Mouse (Mus musculus) kidney, embryonic 16.5 days (tissue): ENCODE data around the gene Xrcc1. TPM values are rescaled to one million over a fixed set of nuclear protein-coding genes. Genes with fewer than 3 reads are reported as not detected.

Experiments used
- ATAC-seq: fragments of 200-750 bp; cut with Nextera tagmentation; 2 replicates; pipeline ENCODE4 v1.8.0; 2017; ENCODE audit warnings: moderate TSS enrichment; ENCODE audit not compliant: low FRiP score, low TSS enrichment
- H3K27ac ChIP-seq: fragments of 300-500 bp; sonication (generic); 2 replicates; pipeline ENCODE4 v1.5.1; 2014; ENCODE audit warnings: low read length
- H3K27me3 ChIP-seq: fragments of 300-500 bp; sonication (generic); 2 replicates; pipeline ENCODE4 v1.6.1; 2014; ENCODE audit warnings: low read length, control low read depth, mixed read lengths; ENCODE audit not compliant: insufficient read depth
- H3K36me3 ChIP-seq: fragments of 300-500 bp; sonication (generic); 2 replicates; pipeline ENCODE4 v1.6.1; 2014; ENCODE audit warnings: low read length, control low read depth, mixed read lengths; ENCODE audit not compliant: insufficient read depth
- H3K4me1 ChIP-seq: fragments of 300-500 bp; sonication (generic); 2 replicates; pipeline ENCODE4 v1.6.1; 2014; ENCODE audit warnings: low read length, control low read depth, mixed read lengths; ENCODE audit not compliant: insufficient read depth
- H3K4me2 ChIP-seq: fragments of 300-500 bp; sonication (generic); replicated peaks from 2 replicates; pipeline ENCODE4 v1.6.1; 2014; ENCODE audit warnings: low read depth, low read length
- H3K4me3 ChIP-seq: fragments of 300-500 bp; sonication (generic); 2 replicates; pipeline ENCODE4 v1.5.1; 2014; ENCODE audit warnings: mild to moderate bottlenecking, low read length
- H3K9ac ChIP-seq: fragments of 300-500 bp; sonication (generic); replicated peaks from 2 replicates; pipeline ENCODE4 v1.6.1; 2014; ENCODE audit warnings: low read length
- H3K9me3 ChIP-seq: fragments of 300-500 bp; sonication (generic); 2 replicates; pipeline ENCODE4 v1.6.1; 2016; ENCODE audit warnings: low read length, control low read depth
- WGBS: fragments of 180-500 bp; shearing (Covaris S2); extraction: QIAGEN DNeasy Blood & Tissue Kit; methylation state at CpG from one replicate; pipeline ENCODE4 v1.1.7; 2014; 5-methylcytosine and 5-hydroxymethylcytosine counted together
- polyA plus RNA-seq: library from polyadenylated mRNA; unstranded; fragments of >200 nt; fragmentation: Nextera tagmentation; extraction: Ambion mirVana; gene quantifications from 2 replicates; pipeline ENCODE4 v1.2.1, GENCODE M21; 2015

Xrcc1 gene
- polyA plus RNA-seq, 1 experiment from 2014 or later: 159 TPM

GRCm38 (mm10) chr7:24524978-24525377 is 21.1 kb upstream of the Xrcc1 start:
- Histone ChIP-seq H3K4me3 (no peak overlapping the region), H3K4me1 (peaks cover 9% of the 10 kb centered on the region), H3K27me3 (no peaks in the 10 kb centered on the region), H3K9ac (no peak overlapping the region), H3K9me3 (no peaks in the 10 kb centered on the region), H3K4me2 (no peak overlapping the region), H3K36me3 (no peaks in the 10 kb centered on the region), H3K27ac (no peak overlapping the region)
- ATAC-seq: no peak
- 84% methylated on average over 6 of the region's 6 CpGs for WGBS

- Histone ChIP-seq H3K9me3 (no peaks in the 10 kb centered on the region), H3K9ac (no peak overlapping the region), H3K27ac (no peak overlapping the region), H3K27me3 (no peaks in the 10 kb centered on the region), H3K4me2 (no peak overlapping the region), H3K4me1 (peaks cover 9% of the 10 kb centered on the region), H3K36me3 (no peaks in the 10 kb centered on the region), H3K4me3 (no peak overlapping the region)
- 86% methylated on average over 12 of the region's 12 CpGs for WGBS
- no peak for ATAC-seq
These were observed 20.2 kb upstream of the Xrcc1 start for GRCm38 (mm10) chr7:24525686-24526420.

DNA sequence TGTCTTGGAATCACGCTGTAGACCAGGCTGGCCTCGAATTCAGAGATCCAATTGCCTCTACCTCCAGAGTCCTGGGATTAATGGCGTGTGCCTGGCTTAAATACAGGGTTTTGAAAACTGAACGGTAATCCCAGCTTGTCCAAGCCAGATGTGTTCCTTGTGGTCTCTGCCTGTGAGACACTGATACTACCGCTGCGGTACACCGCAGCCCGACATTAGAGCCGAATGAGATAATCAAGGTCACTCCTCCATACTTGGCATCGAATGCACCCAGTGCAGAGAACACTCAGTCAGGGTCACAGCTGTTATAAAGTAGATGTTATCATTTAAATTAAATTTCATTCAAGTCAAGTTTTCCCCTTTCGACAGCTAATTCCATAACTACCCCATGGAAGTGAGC is 17.2 kb upstream of the Xrcc1 start:
- H3K27me3 ChIP-seq: no peaks in the 10 kb centered on the region
- H3K9ac ChIP-seq: no peak overlapping the region
- peaks cover 20% of the 10 kb centered on the region for H3K4me1 ChIP-seq
- no peaks in the 10 kb centered on the region for H3K9me3 ChIP-seq
- no peak overlapping the region for H3K27ac ChIP-seq
- peaks cover 9% of the 10 kb centered on the region for H3K36me3 ChIP-seq
- H3K4me2 ChIP-seq: no peak overlapping the region
- 83% methylated on average over 11 of the region's 11 CpGs for WGBS
- ATAC-seq: no peak
- H3K4me3 ChIP-seq: no peak overlapping the region

- H3K9me3 ChIP-seq: no peaks in the 10 kb centered on the region
- peak overlapping the region; percentile 78 for H3K9ac ChIP-seq
- WGBS: 54% methylated on average over 11 of the region's 11 CpGs
- H3K27ac ChIP-seq: peak overlapping the region; percentile 96
- ATAC-seq: no peak
- peak overlapping the region; percentile 79 for H3K4me3 ChIP-seq
- H3K4me1 ChIP-seq: peaks cover 22% of the 10 kb centered on the region
- H3K27me3 ChIP-seq: no peaks in the 10 kb centered on the region
- H3K4me2 ChIP-seq: peak overlapping the region; percentile 95
- peaks cover 12% of the 10 kb centered on the region for H3K36me3 ChIP-seq
These were observed 16.5 kb upstream of the Xrcc1 start for GRCm38 (mm10) chr7:24529580-24529979.

GRCm38 (mm10) chr7:24530062-24530931 is 15.8 kb upstream of the Xrcc1 start, which contains the start of gene Irgq:
Irgq (plus strand) TSS chr7:24530689.
- H3K9me3 ChIP-seq: no peaks in the 10 kb centered on the region
- H3K27me3 ChIP-seq: no peaks in the 10 kb centered on the region
- peak within 1 kb of the TSS; percentile 78 for H3K9ac ChIP-seq
- peak; percentile 93 for ATAC-seq
- H3K4me3 ChIP-seq: peak within 1 kb of the TSS; percentile 79
- H3K4me1 ChIP-seq: peaks cover 22% of the 10 kb centered on the region
- H3K36me3 ChIP-seq: peaks cover 16% of the 10 kb centered on the region
- peak within 1 kb of the TSS; percentile 95 for H3K4me2 ChIP-seq
- peak within 1 kb of the TSS; percentile 96 for H3K27ac ChIP-seq
- under 1% methylated on average over 44 of the region's 44 CpGs for WGBS

GRCm38 (mm10) chr7:24531211-24531971 is 14.7 kb upstream of the Xrcc1 start:
- peaks cover 23% of the 10 kb centered on the region for H3K4me1 ChIP-seq
- ATAC-seq: peak; percentile 68
- H3K9me3 ChIP-seq: no peaks in the 10 kb centered on the region
- H3K27ac ChIP-seq: peak overlapping the region; percentile 92
- H3K36me3 ChIP-seq: peaks cover 23% of the 10 kb centered on the region
- no peaks in the 10 kb centered on the region for H3K27me3 ChIP-seq
- H3K4me3 ChIP-seq: peak overlapping the region; percentile 79
- H3K4me2 ChIP-seq: peak overlapping the region; percentile 95
- peak overlapping the region; percentile 78 for H3K9ac ChIP-seq
- under 1% methylated on average over 43 of the region's 43 CpGs for WGBS

- 77% methylated on average over 28 of the region's 28 CpGs for WGBS
- Histone ChIP-seq H3K36me3 (peaks cover 23% of the 10 kb centered on the region), H3K4me3 (no peak overlapping the region), H3K9ac (no peak overlapping the region), H3K27me3 (no peaks in the 10 kb centered on the region), H3K4me1 (peaks cover 40% of the 10 kb centered on the region), H3K9me3 (no peaks in the 10 kb centered on the region), H3K4me2 (no peak overlapping the region), H3K27ac (no peak overlapping the region)
- no peak for ATAC-seq
These were observed 13.0 kb upstream of the Xrcc1 start for GRCm38 (mm10) chr7:24533031-24533571.

DNA sequence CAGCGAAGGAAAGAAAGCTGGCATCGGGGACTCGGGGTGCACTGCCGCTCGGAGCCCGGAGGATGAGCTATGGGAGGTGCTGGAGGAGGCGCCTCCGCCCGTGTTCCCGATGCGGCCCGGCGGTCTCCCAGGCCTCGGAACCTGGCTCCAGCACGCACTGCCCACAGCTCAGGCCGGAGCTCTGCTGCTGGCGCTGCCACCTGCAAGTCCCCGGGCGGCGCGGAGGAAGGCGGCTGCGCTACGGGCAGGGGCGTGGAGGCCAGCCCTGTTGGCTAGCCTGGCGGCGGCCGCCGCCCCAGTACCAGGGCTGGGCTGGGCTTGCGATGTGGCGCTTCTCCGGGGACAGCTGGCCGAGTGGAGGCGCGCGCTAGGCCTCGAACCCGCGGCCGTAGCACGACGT is 12.3 kb upstream of the Xrcc1 start:
- Histone ChIP-seq H3K9me3 (no peaks in the 10 kb centered on the region), H3K4me2 (peak overlapping the region; percentile 28), H3K4me3 (no peak overlapping the region), H3K36me3 (peaks cover 23% of the 10 kb centered on the region), H3K9ac (no peak overlapping the region), H3K27me3 (no peaks in the 10 kb centered on the region), H3K27ac (no peak overlapping the region), H3K4me1 (peaks cover 43% of the 10 kb centered on the region)
- WGBS: 35% methylated on average over 38 of the region's 42 CpGs
- ATAC-seq: no peak

GRCm38 (mm10) chr7:24534301-24534700 is 11.8 kb upstream of the Xrcc1 start:
- Histone ChIP-seq H3K4me2 (no peak overlapping the region), H3K4me1 (peaks cover 39% of the 10 kb centered on the region), H3K27me3 (no peaks in the 10 kb centered on the region), H3K9me3 (peaks cover 3% of the 10 kb centered on the region; the same call in 1 of the 2 replicates), H3K9ac (no peak overlapping the region), H3K27ac (no peak overlapping the region), H3K36me3 (peaks cover 23% of the 10 kb centered on the region), H3K4me3 (no peak overlapping the region)
- ATAC-seq: no peak
- 40% methylated on average over 19 of the region's 19 CpGs for WGBS
